ENCODE assay signal across 16 mouse cellular contexts in genomic region chr16:62468846-62469245, GRCm38 (mm10).
DNase-seq lines count a peak whose midpoint lies in the region; ATAC-seq and TF ChIP-seq lines count a peak whose summit lies in the region.
"Had no signal": no experiment of that assay in that cellular context is flagged by ENCODE, and none has a peak within 500 bp of the region (broad histone marks: within the 10 kb centered on the region; RNA-seq: fewer than 3 reads in every experiment).

No protein-coding gene starts in this region.

- intact Hi-C loops in left cerebral cortex, postnatal 4 days (cut with DNase I): no loop called here
- intact Hi-C loops in left cerebral cortex, postnatal 25 days (cut with DNase I): no loop called here

- H3K4me3 ChIP-seq in cerebellum, adult 2 months (replicated peaks; ENCODE audit: insufficient read depth, low read depth, low read length): no peak overlapping the region
- H3K4me3 ChIP-seq: embryonic facial prominence, embryonic 12.5 days; heart, embryonic 12.5 days; liver, embryonic 13.5 days; myocyte had no signal

- no peak for TF ChIP-seq POLR2A in cerebellum, adult 2 months (IDR thresholded peaks at IDR 0.05; ENCODE audit: borderline replicate concordance, insufficient read depth, low read length)

- DNase-seq in cerebellum, adult 2 months: peak; percentile 13 to 37
- DNase-seq in left cerebral cortex, postnatal 4 days: peak; percentile 71
- no peak for DNase-seq in left cerebral cortex, postnatal 25 days (ENCODE audit: low spot score in 2 of 2)
- peak; percentile 87 for DNase-seq in forelimb bud, embryonic 11.5 days (ENCODE audit: low read depth, low spot score)
- DNase-seq in heart, adult 9 months (ENCODE audit: low spot score in 2 of 2): no peak
- no peak for DNase-seq in kidney, postnatal 4 days
- DNase-seq in layer of hippocampus, adult 11-12 months (ENCODE audit: low spot score): no peak
- DNase-seq: gastrocnemius, postnatal 36 days; kidney, adult 2 months; liver, embryonic 13.5 days; lung, postnatal 10 days had no signal

- no peak for ATAC-seq in cerebellum, adult (ENCODE audit: insufficient number of reproducible peaks, low FRiP score, low TSS enrichment)
- ATAC-seq: Patski had no signal

- 2% methylated on average over 3 of the region's 3 CpGs for WGBS in cerebellum, adult 2 months

- H3K4me1 ChIP-seq in cerebellum, adult 2 months (ENCODE audit: control insufficient read depth, insufficient read depth, low read length): no peaks in the 10 kb centered on the region
- H3K4me1 ChIP-seq: embryonic facial prominence, embryonic 12.5 days; heart, embryonic 12.5 days; liver, embryonic 13.5 days had no signal

- TF ChIP-seq CTCF in cerebellum, adult 2 months (IDR thresholded peaks at IDR 0.05; ENCODE audit: borderline replicate concordance, insufficient read depth, low read depth, low read length): no peak

- no peak overlapping the region for H3K27ac ChIP-seq in cerebellum, adult 2 months (ENCODE audit: insufficient read depth, low read length)
- H3K27ac ChIP-seq: embryonic facial prominence, embryonic 12.5 days; liver, embryonic 13.5 days had no signal

- no peaks in the 10 kb centered on the region for H3K27me3 ChIP-seq in cerebellum, adult 2 months (ENCODE audit: control insufficient read depth, insufficient read depth, low read length)
- H3K27me3 ChIP-seq: embryonic facial prominence, embryonic 12.5 days; heart, embryonic 12.5 days; liver, embryonic 13.5 days; Patski had no signal

Comparison
In these comparisons a context has a peak if more than half of its experiments do, and no peak if none do; other contexts are left out.
1. DNase-seq: peak in cerebellum, adult 2 months (2 of 2), left cerebral cortex, postnatal 4 days (single experiment) and forelimb bud, embryonic 11.5 days (single experiment); none in left cerebral cortex, postnatal 25 days (0 of 2), heart, adult 9 months (0 of 2), kidney, postnatal 4 days (0 of 2) and layer of hippocampus, adult 11-12 months (single experiment).